Mouse (Mus musculus) lung, postnatal 14 days (tissue): ENCODE results near the gene Olfr786.

Source experiments
- DNase-seq: peaks from one replicate; pipeline ENCODE4 v3.0.0; 2021

Gene Olfr786

GRCm38 (mm10) chr10:129427006-129427405 lies at the start of gene Olfr786:
Gene Olfr786 (plus strand): TSS chr10:129427306.
- DNase-seq: no peak

GRCm38 (mm10) chr10:129383783-129384182 lies 43.3 kb upstream of the Olfr786 start, which contains the start of gene Olfr784:
Gene Olfr784 (plus strand): TSS chr10:129384083.
- no peak for DNase-seq

GRCm38 (mm10) chr10:129400892-129401291 lies 26.2 kb upstream of the Olfr786 start:
- no peak for DNase-seq

GRCm38 (mm10) chr10:129405126-129405525 lies 22.0 kb upstream of the Olfr786 start, which contains the start of gene Olfr785:
Gene Olfr785 (plus strand): TSS chr10:129405426.
- DNase-seq: no peak

- DNase-seq: no peak
Measured at GRCm38 (mm10) chr10:129461562-129461961, 34.5 kb downstream of the Olfr786 start, which contains the start of gene Olfr787. Gene Olfr787 (plus strand): TSS chr10:129461862.

- DNase-seq: no peak
Measured at GRCm38 (mm10) chr10:129470698-129471097, 43.6 kb downstream of the Olfr786 start, which contains the start of gene Olfr788. Gene Olfr788 (plus strand): TSS chr10:129470998.

- no peak for DNase-seq
Measured at GRCm38 (mm10) chr10:129473256-129473655, 46.1 kb downstream of the Olfr786 start.

GRCm38 (mm10) chr10:129473723-129474122 lies 46.6 kb downstream of the Olfr786 start:
- DNase-seq: no peak

GRCm38 (mm10) chr10:129484452-129484851 lies 57.3 kb downstream of the Olfr786 start, which contains the start of gene Olfr789:
Gene Olfr789 (plus strand): TSS chr10:129484752.
- DNase-seq: no peak
